Mouse (Mus musculus): ENCODE measurements around the gene Gm11437. TPM values are rescaled to one million over a fixed set of nuclear protein-coding genes. Genes with fewer than 3 reads are reported as not detected.

The Gm11437 gene
- total RNA-seq, 2 experiments from 2014 or later = not detected

GRCm38 (mm10) chr11:84146081-84146480 is 21.2 kb downstream of the Gm11437 start:
- no peak for ATAC-seq (replicated peaks; ENCODE audit: poor library complexity, severe bottlenecking)

- no peak for ATAC-seq (replicated peaks; ENCODE audit: poor library complexity, severe bottlenecking)
Measured at GRCm38 (mm10) chr11:84145201-84145798, 22.0 kb downstream of the Gm11437 start.

GRCm38 (mm10) chr11:84141752-84142151 is 25.5 kb downstream of the Gm11437 start:
- peak; percentile 53 for ATAC-seq (replicated peaks; ENCODE audit: poor library complexity, severe bottlenecking)

GRCm38 (mm10) chr11:84136453-84136852 is 30.8 kb downstream of the Gm11437 start:
- no peak for ATAC-seq (replicated peaks; ENCODE audit: poor library complexity, severe bottlenecking)

- no peak for ATAC-seq (replicated peaks; ENCODE audit: poor library complexity, severe bottlenecking)
Measured at GRCm38 (mm10) chr11:84134331-84134860, 32.9 kb downstream of the Gm11437 start.

- peak; percentile 2; the same call in 1 of the 2 replicates for ATAC-seq (replicated peaks; ENCODE audit: poor library complexity, severe bottlenecking)
Measured at GRCm38 (mm10) chr11:84129799-84130185, 37.5 kb downstream of the Gm11437 start.

- ATAC-seq (replicated peaks; ENCODE audit: poor library complexity, severe bottlenecking) = peak; percentile 91
Measured at GRCm38 (mm10) chr11:84128943-84129798, 38.1 kb downstream of the Gm11437 start, which contains the start of the genes Tada2a and Acaca. Tada2a (minus strand) TSS chr11:84129600. Acaca (plus strand) TSS chr11:84129672.

- no peak for ATAC-seq (replicated peaks; ENCODE audit: poor library complexity, severe bottlenecking)
Measured at GRCm38 (mm10) chr11:84127977-84128376, 39.3 kb downstream of the Gm11437 start.

- ATAC-seq (replicated peaks; ENCODE audit: poor library complexity, severe bottlenecking) = no peak
Measured at GRCm38 (mm10) chr11:84121051-84121956, 46.0 kb downstream of the Gm11437 start.

GRCm38 (mm10) chr11:84117431-84117830 is 49.8 kb downstream of the Gm11437 start:
- ATAC-seq (replicated peaks; ENCODE audit: poor library complexity, severe bottlenecking) = peak; percentile 79

- ATAC-seq (replicated peaks; ENCODE audit: poor library complexity, severe bottlenecking) = no peak
Measured at GRCm38 (mm10) chr11:84116221-84116620, 51.1 kb downstream of the Gm11437 start.

GRCm38 (mm10) chr11:84115646-84116045 is 51.6 kb downstream of the Gm11437 start:
- no peak for ATAC-seq (replicated peaks; ENCODE audit: poor library complexity, severe bottlenecking)

GRCm38 (mm10) chr11:84113623-84114022 is 53.7 kb downstream of the Gm11437 start:
- no peak for ATAC-seq (replicated peaks; ENCODE audit: poor library complexity, severe bottlenecking)

GRCm38 (mm10) chr11:84107137-84107536 is 60.1 kb downstream of the Gm11437 start:
- no peak for ATAC-seq (replicated peaks; ENCODE audit: poor library complexity, severe bottlenecking)

- ATAC-seq (replicated peaks; ENCODE audit: poor library complexity, severe bottlenecking) = no peak
Measured at GRCm38 (mm10) chr11:84104036-84104435, 63.2 kb downstream of the Gm11437 start.

GRCm38 (mm10) chr11:84101182-84101581 is 66.1 kb downstream of the Gm11437 start:
- ATAC-seq (replicated peaks; ENCODE audit: poor library complexity, severe bottlenecking) = no peak

All from granulocyte monocyte progenitor cell, adult 5-6 weeks (primary cell).